Mouse (Mus musculus): ENCODE measurements around the gene Sfxn3. TPM values are rescaled to one million over a fixed set of nuclear protein-coding genes. Genes with fewer than 3 reads are reported as not detected.

Sfxn3 gene
- polyA plus RNA-seq, 1 experiment: 58.5 TPM

DNA sequence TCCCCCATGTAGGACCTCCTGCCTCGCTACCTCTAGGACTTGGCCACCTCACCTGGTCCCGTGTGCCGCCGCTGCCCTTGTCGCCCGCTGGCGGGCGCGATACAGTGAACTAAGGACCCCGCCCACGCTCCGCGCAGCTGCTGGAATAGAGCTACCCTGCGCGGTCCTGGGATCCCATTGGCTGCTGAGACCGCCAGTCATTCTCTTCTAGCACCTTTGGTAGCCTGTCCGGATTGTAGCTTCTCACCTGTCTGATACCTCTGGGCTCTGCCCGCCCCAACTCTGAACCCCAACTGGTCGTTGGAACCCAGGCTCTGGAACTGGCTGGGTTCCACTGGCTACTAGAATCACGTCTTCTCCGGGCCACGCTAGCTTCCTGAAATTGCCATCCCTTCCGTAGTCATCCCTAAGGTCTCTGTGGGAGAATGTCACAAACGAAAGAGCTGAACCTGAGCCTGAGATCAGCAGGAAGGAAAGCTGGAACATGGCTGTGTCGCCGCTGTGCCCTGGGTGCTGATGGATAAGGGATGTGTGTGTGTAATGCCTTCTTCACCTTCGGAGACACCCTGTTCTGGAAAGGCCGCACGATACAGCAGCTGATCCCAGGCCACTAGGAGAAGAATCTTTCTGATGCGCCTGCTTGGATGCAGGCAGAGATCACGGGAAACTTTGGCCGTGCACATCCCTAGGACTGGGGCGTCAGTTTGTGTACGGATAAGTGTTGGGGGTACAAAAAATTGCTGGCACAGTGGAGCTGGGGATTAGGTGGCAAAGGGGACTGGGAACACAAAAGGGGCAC is 581 bp upstream of the Sfxn3 start:
- no peak for DNase-seq (ENCODE audit: low read depth)

DNA sequence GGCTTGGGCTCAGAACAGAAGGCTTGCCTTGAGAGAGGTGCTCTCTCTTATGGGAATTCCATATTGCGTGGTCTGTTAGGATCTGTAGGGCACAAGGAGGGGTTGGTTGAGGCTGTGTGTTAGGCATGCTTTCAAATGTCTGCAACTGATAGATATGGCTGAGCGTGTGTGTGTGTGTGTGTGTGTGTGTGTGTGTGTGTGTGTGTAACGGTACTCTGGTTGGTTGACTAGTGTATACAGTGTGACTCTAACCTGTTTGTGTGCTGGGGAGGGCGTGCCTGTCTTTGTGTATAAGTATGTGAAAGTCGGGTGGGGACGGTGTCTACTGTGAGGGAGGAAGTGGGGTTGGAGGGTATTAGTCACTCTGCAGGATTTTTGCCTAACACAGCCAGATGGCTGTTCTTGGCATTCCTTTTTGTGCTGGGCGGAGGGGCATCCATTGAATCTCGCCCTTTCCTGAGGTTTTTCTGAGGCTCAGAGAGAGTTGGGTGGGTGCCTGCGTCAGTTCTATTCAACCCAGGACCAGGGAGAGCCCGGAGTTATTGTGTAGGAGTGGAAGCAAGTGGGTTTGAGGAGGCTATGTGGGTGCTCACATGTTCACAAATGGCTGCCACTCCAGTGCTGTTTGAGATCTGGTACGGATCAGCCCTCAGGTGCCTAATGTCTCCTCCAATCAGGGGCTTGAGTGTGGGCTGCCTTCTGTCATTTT is 786 bp downstream of the Sfxn3 start:
- no peak for DNase-seq (ENCODE audit: low read depth)

DNA sequence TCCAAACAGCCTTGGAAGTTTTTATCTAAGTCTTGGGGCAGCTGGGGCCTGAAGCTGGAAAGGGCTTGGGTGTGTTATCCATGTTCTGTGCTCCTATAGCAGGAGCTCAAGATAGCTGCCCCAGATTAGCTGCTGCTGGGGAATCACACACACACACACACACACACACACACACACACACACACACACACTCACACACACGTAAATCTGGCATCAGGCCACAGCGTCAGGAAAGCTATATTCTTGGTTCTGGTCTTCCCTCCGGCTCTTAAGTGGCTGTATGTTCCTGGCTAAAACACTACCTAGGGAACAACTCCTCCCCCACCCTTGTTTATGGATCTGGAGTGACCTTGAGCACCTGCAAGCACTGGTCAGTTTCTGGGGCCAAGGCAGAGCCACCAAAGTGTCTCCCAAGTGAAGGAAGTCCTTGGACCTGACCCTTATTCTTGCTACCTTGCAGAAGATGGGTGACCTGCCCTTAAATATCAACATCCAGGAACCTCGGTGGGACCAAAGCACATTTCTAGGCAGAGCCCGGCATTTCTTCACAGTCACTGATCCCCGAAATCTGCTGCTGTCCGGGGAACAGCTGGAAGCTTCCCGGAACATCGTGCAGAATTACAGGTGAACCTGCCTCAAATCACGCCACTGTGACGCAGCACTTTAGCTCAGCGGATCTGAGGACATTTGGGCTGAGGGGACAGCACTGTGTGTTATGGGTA is 1.5 kb downstream of the Sfxn3 start:
- no peak for DNase-seq (ENCODE audit: low read depth)

DNA sequence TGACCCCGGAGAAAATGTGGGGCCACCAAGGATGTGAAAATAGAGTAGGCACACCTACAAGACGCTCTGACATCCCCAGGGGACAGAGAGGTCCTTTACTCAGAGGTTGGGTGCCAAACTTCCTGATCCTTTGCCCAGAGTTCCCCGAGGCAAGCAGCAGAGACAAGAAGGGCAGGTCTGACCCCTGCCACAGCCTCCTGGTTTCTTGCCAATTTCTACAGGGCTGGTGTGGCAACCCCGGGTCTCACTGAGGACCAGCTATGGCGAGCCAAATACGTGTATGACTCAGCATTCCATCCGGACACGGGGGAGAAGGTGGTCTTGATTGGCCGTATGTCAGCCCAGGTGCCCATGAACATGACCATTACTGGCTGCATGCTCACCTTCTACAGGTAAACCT is 2.2 kb downstream of the Sfxn3 start:
- no peak for DNase-seq (ENCODE audit: low read depth)

DNA sequence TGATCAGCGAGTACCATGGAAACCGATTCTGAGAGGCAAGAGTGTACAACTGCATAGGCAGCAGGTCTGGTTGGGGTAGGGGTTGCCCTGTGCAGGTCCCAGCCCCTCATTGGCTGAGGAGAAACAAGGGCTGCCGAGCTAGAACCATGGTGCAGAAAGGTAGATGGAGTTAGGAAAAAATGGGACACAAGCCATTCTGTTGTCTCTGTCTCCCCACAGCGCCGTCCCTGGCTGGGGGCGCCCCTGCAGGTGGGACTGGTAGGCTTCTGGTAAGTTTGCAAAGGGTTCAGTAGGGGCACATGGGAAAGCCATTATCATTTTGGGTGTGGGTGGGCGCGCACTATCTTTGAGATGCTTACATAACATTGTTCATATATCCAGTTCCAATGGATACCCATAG is 6.1 kb downstream of the Sfxn3 start:
- no peak for DNase-seq (ENCODE audit: low read depth)

DNA sequence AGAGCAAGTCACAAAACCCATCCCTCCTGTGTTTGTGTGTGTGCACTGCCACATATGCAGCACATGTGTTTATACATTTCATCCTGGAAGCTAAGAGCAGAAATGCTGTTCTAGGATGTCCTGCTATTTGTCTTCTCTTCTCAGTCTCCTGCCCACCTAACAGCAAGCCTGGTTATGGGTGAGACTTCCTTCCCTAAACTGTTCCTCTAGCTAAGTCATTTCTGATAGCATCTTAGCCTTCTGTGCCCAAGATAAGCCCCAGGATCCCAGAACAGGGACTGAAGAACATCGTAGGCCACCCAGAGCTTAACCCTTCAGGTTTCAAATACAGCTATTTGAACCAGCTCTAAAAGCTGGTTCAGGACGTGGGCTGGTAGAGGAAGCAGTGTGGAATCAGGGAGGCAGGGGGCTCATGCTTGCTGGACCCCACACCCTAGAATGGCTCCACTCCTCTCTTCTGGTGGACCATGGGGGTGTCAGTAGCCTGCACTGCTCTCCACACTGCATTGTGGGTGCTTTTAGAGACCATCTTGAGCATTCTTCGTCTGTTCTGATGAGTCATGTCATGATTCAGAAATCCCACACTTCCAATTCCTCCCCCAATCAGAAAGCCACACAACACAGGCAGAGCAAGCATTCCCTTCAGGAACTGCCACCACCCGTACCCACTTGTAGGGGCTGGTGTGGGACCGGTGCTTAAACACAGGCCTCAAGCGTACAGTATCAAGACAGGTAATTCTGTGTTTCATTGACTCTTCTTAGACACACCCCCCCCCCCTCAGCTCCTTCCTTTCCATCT is 7.8 kb downstream of the Sfxn3 start:
- no peak for DNase-seq (ENCODE audit: low read depth)

DNA sequence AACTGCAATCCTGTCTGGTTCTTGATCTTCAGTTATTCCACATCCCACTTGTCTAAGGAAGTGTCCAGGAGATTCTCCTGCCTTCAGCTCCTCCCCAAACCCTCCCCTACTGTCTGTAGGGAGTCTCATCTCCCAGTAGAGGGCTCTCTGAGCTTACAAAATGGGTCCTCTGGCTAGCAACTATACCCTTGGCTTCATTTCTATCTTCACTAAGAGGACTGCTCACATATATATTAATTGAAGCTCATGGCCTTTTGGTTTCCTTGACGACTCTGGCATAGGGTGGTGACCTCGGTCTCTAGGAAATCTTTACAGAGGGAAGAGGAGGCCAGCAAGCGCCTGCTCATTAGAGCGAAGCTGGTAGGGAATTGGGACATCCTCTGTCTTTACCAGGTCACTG is 9.1 kb downstream of the Sfxn3 start:
- no peak for DNase-seq (ENCODE audit: low read depth)

DNA sequence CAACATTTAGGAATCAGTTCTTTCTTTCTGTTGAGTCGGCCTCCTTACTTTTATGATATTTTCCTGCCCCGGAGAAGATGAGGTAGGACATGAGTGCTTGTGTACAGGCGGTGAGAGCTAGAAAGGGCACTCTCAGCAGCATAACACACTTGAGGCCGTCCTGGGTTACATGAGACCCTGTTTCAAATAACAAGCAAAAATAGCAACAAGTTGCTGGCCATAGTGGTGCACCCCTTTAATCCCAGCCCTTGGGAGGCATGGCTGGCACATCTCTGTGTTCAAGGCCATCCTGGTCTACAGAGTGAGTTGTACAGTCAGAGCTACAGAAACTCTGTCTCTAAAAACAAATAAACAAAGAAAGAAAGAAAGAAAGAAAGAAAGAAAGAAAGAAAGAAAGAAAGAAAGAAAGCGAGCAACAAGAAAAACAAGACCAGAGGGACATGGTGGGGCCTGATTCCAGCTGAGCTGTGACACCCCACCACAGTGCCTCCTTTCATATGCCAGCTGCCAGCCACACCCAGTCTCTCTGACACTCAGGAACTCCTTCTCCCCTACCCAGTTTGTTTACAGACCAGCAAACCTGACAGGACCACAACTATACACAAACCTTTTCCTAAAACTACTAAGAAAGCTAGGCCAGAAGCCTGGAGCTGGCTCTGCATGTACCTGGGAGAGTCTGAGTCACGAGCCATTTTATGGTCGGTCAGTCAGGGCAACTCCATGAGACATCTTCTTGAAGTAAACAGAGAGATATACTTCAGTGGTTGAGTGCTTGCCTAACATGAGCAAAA is 9.8 kb downstream of the Sfxn3 start:
- DNase-seq (ENCODE audit: low read depth): no peak

DNA sequence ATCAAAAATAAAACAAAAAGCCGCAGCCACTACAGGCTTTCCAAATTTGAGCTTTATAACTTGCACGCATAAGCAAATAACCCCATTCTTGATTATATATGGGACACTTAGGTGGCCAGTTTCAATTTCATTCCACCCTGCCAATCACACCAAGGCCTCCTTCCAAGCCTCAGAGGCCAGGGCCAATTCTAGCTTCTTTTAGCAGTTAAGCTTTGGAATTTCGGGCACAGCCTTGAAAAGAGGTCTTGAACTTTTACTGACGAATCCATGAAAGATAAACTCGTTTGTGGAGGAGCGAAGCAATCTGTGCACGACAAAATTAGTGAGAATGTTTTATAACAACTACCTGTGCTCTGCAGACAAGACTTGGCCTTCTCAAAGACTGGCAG is 10.4 kb downstream of the Sfxn3 start:
- no peak for DNase-seq (ENCODE audit: low read depth)

DNA sequence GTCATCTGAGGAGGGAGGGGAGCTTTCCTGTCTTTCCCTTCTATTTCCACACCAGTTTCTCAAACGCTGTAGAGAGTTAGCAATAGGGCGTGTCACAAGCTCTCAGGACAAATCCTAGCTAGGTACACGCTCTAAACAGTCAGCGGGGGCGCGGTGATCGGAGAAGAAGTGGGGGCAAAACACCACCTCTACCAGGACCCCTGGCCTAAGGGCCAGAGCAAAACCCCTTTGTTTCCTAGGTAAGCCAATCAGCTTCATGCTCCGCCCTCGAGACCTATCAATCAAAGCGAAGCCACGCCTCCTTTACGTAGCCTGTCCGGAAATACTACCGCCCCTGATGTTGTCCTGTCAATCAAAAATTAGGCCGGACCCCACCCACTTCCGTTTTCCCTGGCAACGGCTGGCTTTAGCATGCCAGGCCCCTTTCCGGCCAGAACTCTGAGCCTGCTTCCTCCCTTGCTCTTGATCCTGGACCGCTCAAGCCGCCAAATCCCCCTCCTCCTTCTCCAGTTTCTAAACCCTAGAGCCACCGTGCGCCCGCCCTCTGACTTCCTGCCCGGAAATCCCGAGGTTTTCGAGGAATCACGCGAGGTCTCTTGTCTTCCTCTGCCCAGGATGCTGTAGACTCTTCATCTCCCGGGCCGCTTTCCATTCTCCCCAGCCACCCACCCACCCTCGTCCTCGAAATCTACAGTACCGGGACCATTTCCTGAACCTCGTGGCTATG is 11.0 kb downstream of the Sfxn3 start:
- peak; percentile 86 for DNase-seq (ENCODE audit: low read depth)

DNA sequence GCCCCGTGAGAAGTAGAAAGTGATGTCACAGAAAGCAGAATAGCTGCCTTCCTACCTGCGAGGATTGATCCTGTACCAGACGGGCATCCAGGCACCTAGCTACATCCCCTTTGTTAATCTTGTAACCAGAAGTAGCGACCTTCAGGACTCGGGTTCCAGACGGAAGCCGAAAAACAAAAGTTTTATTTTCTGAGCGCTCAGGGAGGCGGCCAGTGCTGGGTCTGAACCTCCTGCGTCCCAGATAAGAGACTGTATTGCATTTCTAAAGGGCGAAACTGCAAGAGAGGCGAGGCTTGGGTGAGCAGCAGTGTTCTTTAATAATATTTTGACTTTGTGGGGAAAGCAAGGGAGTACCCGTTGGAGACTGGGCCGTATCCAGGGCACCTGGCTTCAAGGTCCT is 11.5 kb downstream of the Sfxn3 start:
- DNase-seq (ENCODE audit: low read depth): no peak

DNA sequence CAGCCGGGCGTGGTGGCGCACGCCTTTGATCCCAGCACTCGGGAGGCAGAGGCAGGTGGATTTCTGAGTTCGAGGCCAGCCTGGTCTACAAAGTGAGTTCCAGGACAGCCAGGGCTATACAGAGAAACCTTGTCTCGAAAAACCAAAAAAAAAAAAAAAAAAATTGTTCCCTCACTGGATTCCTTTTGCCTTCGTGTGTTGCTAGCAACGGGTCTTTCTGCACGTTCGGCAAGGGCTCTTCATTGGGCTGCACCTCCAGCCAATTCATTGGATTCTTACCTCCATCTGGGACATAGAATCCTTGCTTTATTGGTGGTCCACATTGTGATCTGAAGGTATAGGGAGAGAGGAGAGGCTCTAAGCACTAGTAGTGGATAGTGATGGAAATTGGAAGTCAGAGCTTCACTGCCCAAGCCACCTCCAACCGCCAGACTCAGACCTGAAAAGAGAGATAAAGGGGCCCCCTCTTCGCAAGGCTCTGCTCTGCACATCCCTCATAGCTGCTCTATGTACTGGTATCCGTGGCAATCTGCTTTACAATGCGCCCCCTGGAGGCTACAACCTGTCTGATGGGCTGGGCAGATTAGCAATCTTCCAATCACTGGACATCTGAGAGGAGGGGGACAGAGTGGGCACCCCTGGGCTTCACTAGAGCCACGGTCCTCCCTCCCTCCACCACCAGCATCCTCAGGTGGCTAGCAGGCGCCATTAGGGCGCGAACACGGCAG is 16.4 kb downstream of the Sfxn3 start:
- no peak for DNase-seq (ENCODE audit: low read depth)

DNA sequence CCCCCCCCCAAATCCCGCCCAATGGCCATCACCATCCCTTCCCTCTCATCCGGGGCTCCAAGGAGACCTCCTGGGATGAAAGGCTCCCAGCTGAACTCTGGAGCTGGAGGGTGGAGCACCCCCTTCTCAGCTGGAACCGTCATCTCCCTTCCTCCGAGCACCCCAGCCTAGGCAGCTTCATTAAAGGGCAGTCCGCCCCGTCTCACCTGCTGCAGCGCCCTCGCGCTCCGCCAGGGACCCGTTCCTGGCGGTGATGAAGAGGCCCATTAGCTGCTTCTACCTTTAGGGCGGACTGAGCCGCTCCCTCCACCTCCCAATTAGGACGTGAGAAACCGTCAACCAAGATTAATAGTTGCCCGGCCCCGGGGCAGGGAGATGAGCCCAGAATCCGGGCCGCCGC is 17.9 kb downstream of the Sfxn3 start:
- no peak for DNase-seq (ENCODE audit: low read depth)

DNA sequence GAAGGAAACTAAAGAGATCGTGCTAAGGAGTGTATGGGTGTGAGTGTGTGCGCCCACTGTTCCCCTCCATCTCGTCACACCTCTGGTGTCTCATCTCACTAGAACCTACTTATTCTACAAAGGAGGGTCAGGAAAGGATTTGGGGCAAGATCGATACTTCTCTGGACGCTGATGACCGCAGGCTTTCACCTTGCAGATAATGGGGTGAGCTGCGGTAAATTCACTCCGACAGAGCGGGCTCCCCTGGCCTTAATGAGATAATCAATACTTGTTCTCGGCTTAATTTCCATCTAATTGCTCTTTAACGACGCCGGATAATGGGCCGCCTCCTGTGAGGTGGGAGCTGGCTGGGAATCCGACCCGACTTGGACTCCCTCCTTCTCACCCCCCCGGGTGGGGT is 19.9 kb downstream of the Sfxn3 start:
- no peak for DNase-seq (ENCODE audit: low read depth)

DNA sequence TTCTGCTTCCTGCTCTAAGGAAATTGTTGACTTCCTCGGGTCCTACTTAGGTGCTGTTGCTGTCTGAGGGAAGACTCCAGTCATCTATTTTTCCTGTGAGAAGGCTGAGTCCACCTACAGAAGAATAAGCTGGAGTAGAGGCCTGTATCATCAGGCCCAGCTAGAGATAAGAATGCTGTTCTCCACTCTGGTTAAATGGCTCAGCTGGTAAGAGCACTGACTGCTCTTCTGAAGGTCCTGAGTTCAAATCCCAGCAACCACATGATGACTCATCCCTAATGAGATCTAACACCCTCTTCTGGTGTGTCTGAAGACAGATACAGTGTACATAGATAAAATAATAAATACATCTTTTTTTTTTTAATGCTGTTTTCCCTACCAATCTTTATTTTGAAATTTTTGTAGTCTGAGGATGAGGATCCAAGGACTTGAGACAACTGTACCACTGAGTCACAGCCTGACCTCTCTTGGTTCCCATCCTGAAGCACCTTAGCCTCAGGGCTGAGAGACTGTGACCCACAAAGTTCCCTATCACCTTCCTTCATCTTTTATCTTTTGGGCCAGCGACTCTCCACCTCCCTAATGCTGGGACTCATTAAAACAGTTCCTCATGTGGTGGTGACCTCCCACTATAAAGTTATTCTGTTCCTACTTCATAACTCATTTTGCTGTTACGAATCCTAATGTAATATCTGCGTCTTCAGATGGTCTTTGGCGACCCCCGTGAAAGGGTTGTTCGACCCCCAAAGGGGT is 20.6 kb downstream of the Sfxn3 start:
- DNase-seq (ENCODE audit: low read depth): no peak

DNA sequence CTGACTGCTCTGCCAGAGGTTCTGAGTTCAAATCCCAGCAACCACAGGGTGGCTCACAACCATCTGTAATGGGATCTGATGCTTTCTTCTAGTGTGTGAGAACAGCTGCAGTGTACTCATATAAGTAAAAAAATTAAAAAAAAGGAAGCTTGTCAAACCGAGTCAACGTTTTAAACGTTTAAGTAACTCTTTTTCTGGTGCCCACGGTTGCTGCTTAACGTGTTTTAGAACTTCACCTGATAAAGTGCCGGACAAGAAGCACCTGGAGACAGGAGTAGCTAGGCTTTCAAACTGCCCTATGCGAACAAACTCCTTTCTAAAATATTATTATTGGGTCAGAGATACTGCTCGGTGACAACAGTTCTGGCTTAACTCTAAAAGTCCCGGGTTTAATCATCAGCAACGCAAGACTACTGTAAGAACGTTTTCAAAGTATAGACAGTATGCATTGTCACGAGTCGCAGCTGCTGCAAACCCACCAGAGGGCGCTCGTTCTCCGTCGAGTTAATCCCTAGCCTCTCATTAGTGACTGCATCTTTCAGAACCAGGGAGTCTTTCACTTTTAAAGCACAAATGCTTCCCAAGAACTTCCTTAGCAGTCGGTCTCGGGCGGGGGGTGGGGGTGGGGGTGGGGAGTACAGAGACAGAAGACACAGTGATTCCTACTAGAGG is 26.7 kb downstream of the Sfxn3 start:
- DNase-seq (ENCODE audit: low read depth): no peak

DNA sequence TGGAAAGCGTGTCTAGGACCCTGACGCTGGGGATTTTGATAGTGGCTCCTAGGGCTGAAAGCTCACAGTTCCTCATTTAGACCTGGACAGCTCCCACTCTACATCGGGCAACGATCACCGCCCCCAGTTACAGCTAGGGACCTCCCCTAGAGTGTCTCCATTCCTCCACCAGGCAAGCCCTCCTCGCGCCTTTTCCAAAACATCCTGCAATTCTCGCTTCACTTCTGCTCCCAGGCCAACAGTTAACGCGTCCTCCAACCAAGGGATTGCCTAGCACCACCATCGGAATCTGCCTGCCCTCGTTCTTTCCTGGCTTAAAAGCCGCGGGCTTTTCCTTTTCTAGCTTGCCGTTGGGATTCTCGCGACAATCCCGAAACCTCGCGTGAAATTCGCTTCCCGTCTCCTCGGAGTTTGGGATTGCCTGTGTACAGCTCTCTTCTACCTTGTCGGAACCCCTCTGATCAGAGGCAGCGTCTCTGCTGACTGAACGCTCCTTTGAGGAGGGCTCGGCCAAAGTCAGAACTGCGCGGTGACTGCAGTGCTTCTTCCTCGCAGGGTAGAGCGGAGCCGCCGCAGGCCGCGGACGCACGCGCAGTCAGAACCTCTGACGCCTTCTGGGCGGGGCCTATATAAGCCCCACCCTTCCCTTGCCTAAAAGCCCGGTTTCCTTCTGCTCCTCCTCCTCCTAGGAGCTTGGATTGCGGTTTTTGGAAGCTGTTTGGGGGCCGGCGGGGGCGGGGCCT is 27.4 kb downstream of the Sfxn3 start, which contains the start of gene Kazald1:
Kazald1 (plus strand) TSS at position 662 of the 743 bp plus-strand sequence.
- DNase-seq (ENCODE audit: low read depth): no peak

Measured in gonadal fat pad, adult 2 months (tissue).